Mouse (Mus musculus): ENCODE measurements at regions not wholly inside any gene's neighbourhood (a gene's known extent, or its start where the extent isn't known, plus 50 kb on each side); places are given as distances from the start of the nearest gene placed in this dataset.
A peak's percentile ranks its signal among the peaks of the same experiment; 100 is the strongest.
"Not testable (repeated sequence)": the region's sequence is repeated elsewhere in the genome, so short reads cannot be mapped to it uniquely, and the experiment has no call there.

DNA sequence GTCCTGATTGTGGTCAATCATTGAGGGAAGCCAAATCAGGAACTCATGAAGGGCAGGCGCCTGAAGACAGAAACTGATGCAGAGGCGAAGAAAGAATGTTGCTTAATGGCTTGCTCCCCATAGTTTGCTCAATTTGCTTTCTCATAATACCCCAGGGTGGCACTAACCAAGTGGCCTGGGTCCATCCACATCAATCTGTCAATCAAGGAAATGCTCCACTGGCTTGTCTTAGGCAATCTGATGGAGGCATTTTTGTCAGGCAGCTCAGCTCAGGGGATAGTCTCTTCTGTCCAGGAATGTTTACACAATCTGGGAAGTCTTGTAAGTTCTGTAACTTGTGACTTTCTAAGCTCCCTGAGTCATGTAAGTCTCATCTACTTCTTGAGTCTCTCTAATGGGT, 50.0 kb upstream of the Klhl24 start:
- no peak for DNase-seq

DNA sequence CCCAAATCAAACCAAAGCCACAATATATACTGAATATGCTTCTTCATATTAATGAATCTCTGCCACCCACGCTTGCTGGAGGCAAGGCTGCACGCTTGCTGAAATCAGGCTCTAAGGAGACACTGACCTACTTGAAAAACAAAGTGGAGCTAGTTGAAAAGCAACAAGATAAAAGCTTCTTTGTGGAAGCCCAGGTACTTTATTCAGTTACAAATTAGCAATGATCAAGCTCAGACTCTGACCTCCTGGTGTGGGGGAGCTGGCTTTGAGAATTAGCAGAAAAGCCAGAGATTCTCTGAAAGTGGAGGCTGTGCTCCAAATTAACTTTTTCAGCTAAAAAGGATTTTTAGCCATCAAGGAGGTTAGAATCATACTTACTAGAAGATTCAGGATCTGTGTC, 52.3 kb upstream of the Klhl6 start:
- DNase-seq = not testable (repeated sequence)

DNA sequence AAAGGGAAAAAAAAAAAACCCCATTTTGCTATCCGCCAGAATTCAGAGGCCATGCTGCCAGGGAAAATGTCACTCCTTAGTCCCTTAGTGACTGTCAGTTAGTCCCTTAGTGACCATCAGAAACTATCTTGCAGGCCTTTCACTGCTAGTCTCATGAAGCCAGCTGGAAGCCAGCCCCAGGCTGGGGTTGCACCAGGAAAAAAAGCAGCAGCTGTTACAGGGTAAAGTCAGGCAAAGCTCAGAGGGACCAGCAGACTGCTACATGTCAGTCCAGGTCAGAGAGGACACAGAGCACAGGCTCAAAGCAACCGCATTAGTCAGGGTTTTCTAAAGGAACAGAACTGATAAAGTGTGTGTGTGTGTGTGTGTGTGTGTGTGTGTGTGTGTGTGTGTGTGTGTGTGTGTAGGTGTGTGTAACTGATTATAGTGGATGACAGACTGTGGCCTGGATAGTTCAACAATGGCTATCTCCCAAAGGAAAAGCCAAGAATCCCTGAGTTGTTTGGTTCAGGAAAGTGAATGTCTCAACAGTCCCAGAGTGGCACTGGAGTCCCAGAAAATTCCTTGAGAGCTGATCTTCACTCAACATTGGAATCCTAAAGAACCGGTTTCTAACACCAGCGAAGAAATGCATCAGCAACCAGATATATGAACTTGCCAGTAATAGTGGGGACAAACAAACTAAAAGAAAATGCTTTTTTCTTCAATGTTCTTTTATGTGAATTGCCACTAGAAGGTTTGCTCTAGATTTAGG, 49.7 kb upstream of the Klhl6 start:
- peak; percentile 86 for DNase-seq

All from gastrocnemius, postnatal 10 days (tissue).